Mouse (Mus musculus): ENCODE results near the gene Xbp1.

DNA sequence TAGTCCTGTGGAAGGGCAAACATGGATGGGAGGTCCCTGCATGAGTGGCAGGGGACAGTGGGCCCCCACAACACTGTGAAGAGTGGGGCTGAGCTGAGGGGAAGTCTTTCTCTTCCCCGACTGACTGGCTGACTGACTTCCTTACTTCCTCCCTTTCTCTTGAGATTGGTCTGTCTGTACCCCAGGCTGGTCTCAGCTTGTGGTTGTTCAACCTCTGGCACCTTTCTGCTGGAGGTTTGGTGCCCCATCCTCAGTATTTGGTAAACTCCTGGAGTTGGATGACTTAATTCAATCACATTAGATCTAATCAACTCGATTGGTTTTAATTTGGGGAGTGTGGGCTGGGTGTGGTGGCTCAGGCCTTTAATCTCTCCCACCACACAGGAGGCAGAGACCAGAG lies 46.0 kb downstream of the Xbp1 start:
- no peak for TF ChIP-seq CTCF (IDR thresholded peaks at IDR 0.05; ENCODE audit: low read depth, low read length)
- no peak for TF ChIP-seq POLR2A (IDR thresholded peaks at IDR 0.05; ENCODE audit: borderline replicate concordance, low read depth, low read length)
